Mouse (Mus musculus): Measurements from ENCODE around the gene Ly6c1. TPM values are rescaled to one million over a fixed set of nuclear protein-coding genes. Genes with fewer than 3 reads are reported as not detected.
"Not testable (repeated sequence)": the region's sequence is repeated elsewhere in the genome, so short reads cannot be mapped to it uniquely, and the experiment has no call there.

The Ly6c1 gene
- polyA plus RNA-seq (2015; fragmentation: Nextera tagmentation; extraction: Ambion mirVana): 82.2 and 103 TPM in 2 replicates

GRCm38 (mm10) chr15:75048642-75049261 is at the start of gene Ly6c1:
TSS of gene Ly6c1 (minus strand) at chr15:75048830.
- H3K36me3 ChIP-seq (ENCODE audit: insufficient read depth, low read length); H3K4me2 ChIP-seq (ENCODE audit: low read length); H3K27me3 ChIP-seq (ENCODE audit: insufficient read depth, low read length); H3K4me1 ChIP-seq (replicated peaks; ENCODE audit: insufficient read depth, low read length); H3K4me3 ChIP-seq (replicated peaks; ENCODE audit: low read depth, low read length); H3K27ac ChIP-seq; DNase-seq (ENCODE audit: low spot score); H3K9me3 ChIP-seq (replicated peaks; ENCODE audit: low read length); H3K9ac ChIP-seq (ENCODE audit: low read depth, low read length): not testable (repeated sequence)
- WGBS: 40% methylated on average over 1 of the region's 1 CpGs
- peak; percentile 59; the same call in 1 of the 2 replicates for ATAC-seq (replicated peaks; ENCODE audit: low FRiP score, low read depth)

DNA sequence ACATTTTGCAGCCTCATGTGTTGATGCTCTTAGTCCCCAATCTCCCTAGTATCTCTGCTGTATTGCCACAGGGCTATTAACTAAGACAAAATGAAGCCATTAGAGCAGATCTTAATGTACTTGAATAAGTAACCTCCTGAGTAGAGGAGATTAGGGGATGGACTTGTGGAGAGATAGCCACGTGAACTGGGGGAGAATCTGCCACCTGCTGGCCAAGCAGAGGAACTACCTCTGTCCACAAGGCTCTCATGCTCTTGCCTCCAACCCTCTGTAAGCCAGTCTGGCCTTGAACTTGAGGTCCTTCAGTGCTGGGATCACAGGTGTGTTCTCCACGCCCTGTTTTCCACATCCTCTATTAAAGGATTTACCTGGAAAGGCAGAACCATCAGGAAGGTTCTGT is 39.4 kb upstream of the Ly6c1 start:
- not testable (repeated sequence) for H3K27me3 ChIP-seq (ENCODE audit: insufficient read depth, low read length); H3K9me3 ChIP-seq (replicated peaks; ENCODE audit: low read length); H3K27ac ChIP-seq; H3K4me3 ChIP-seq (replicated peaks; ENCODE audit: low read depth, low read length); H3K9ac ChIP-seq (ENCODE audit: low read depth, low read length); ATAC-seq (replicated peaks; ENCODE audit: low FRiP score, low read depth); H3K4me2 ChIP-seq (ENCODE audit: low read length); H3K36me3 ChIP-seq (ENCODE audit: insufficient read depth, low read length); H3K4me1 ChIP-seq (replicated peaks; ENCODE audit: insufficient read depth, low read length)
- peak; percentile 44 for DNase-seq (ENCODE audit: low spot score)
- 7% methylated on average over 2 of the region's 2 CpGs for WGBS
- peak; percentile 66 for TF ChIP-seq CTCF (IDR thresholded peaks at IDR 0.05; ENCODE audit: low read depth)

DNA sequence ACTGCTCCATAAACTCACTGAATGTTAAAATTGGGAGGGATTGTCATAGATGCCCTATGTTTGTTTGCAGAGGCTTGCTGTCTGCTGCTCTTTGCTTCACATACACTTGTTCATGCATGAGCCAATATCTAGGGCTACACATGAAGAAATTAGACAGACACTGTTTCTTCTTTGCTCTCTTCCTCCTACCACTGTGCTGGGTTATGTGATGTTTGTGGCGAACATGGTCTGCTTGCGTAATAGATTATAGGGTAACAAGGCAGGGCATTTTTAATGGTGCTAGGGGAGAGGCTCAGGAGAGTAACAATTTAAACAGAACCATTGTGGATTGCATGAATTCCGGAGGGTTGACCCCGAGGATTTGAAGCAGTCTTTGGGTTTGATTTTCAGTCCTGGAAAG is 21.3 kb upstream of the Ly6c1 start:
- Histone ChIP-seq H3K4me3 (replicated peaks; ENCODE audit: low read depth, low read length) (no peak overlapping the region), H3K9ac (ENCODE audit: low read depth, low read length) (no peak overlapping the region), H3K4me2 (ENCODE audit: low read length) (no peak overlapping the region), H3K9me3 (replicated peaks; ENCODE audit: low read length) (no peaks in the 10 kb centered on the region), H3K27ac (no peak overlapping the region), H3K27me3 (ENCODE audit: insufficient read depth, low read length) (no peaks in the 10 kb centered on the region), H3K4me1 (replicated peaks; ENCODE audit: insufficient read depth, low read length) (no peaks in the 10 kb centered on the region), H3K36me3 (ENCODE audit: insufficient read depth, low read length) (no peaks in the 10 kb centered on the region)
- TF ChIP-seq CTCF (IDR thresholded peaks at IDR 0.05; ENCODE audit: low read depth): no peak
- DNase-seq (ENCODE audit: low spot score): no peak
- 80% methylated on average over 4 of the region's 4 CpGs for WGBS
- ATAC-seq (replicated peaks; ENCODE audit: low FRiP score, low read depth): no peak

DNA sequence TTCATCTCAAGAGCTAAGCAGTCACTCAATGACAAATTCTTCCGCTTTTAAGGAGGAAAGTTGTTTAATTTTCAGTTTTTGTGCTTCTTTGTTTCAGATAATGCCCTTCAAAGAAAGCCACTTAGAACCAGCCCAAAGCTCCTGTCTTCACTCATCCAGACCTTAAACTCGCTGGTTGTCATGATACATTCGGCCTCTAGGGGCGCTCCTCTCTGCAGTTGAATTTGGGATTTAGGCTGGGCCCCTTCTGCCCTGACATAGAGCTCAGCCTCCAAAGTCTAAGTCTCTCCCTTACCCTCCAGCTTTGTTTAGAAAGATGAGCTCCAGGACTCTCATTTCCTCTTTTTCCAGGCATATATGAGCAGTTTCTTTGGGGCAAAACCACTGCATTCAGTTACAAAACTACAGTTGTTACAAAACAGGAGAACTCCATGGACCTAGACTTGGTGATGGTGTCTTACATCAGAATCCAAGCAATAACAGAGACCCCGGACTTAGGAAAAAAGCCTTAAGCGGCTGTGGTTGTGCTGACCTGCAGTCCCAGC is 13.5 kb upstream of the Ly6c1 start:
- H3K9ac ChIP-seq (ENCODE audit: low read depth, low read length); H3K4me2 ChIP-seq (ENCODE audit: low read length); H3K4me1 ChIP-seq (replicated peaks; ENCODE audit: insufficient read depth, low read length); ATAC-seq (replicated peaks; ENCODE audit: low FRiP score, low read depth); H3K27ac ChIP-seq; H3K4me3 ChIP-seq (replicated peaks; ENCODE audit: low read depth, low read length); H3K9me3 ChIP-seq (replicated peaks; ENCODE audit: low read length); H3K36me3 ChIP-seq (ENCODE audit: insufficient read depth, low read length); H3K27me3 ChIP-seq (ENCODE audit: insufficient read depth, low read length): not testable (repeated sequence)
- TF ChIP-seq CTCF (IDR thresholded peaks at IDR 0.05; ENCODE audit: low read depth): peak; percentile 74
- peak; percentile 50 for DNase-seq (ENCODE audit: low spot score)
- WGBS: 39% methylated on average over 6 of the region's 6 CpGs

- TF ChIP-seq CTCF (IDR thresholded peaks at IDR 0.05; ENCODE audit: low read depth): peak; percentile 84
- Histone ChIP-seq H3K9me3 (replicated peaks; ENCODE audit: low read length) (no peaks in the 10 kb centered on the region), H3K4me2 (ENCODE audit: low read length) (no peak overlapping the region), H3K27me3 (ENCODE audit: insufficient read depth, low read length) (no peaks in the 10 kb centered on the region), H3K27ac (no peak overlapping the region), H3K4me1 (replicated peaks; ENCODE audit: insufficient read depth, low read length) (no peaks in the 10 kb centered on the region), H3K36me3 (ENCODE audit: insufficient read depth, low read length) (no peaks in the 10 kb centered on the region), H3K4me3 (replicated peaks; ENCODE audit: low read depth, low read length) (no peak overlapping the region), H3K9ac (ENCODE audit: low read depth, low read length) (no peak overlapping the region)
- peak; percentile 58 for DNase-seq (ENCODE audit: low spot score)
- no peak for ATAC-seq (replicated peaks; ENCODE audit: low FRiP score, low read depth)
Observed at GRCm38 (mm10) chr15:75060505-75060904, 11.9 kb upstream of the Ly6c1 start.

GRCm38 (mm10) chr15:75055985-75056384 is 7.4 kb upstream of the Ly6c1 start:
- DNase-seq (ENCODE audit: low spot score): no peak
- no peaks in the 10 kb centered on the region for H3K9me3 ChIP-seq (replicated peaks; ENCODE audit: low read length)

GRCm38 (mm10) chr15:75055425-75055824 is 6.8 kb upstream of the Ly6c1 start:
- WGBS: 44% methylated on average over 3 of the region's 3 CpGs
- H3K9ac ChIP-seq (ENCODE audit: low read depth, low read length); H3K27ac ChIP-seq; H3K4me3 ChIP-seq (replicated peaks; ENCODE audit: low read depth, low read length); H3K36me3 ChIP-seq (ENCODE audit: insufficient read depth, low read length); H3K4me1 ChIP-seq (replicated peaks; ENCODE audit: insufficient read depth, low read length); ATAC-seq (replicated peaks; ENCODE audit: low FRiP score, low read depth); H3K4me2 ChIP-seq (ENCODE audit: low read length); DNase-seq (ENCODE audit: low spot score); H3K27me3 ChIP-seq (ENCODE audit: insufficient read depth, low read length); H3K9me3 ChIP-seq (replicated peaks; ENCODE audit: low read length): not testable (repeated sequence)

More at GRCm38 (mm10) chr15:75055985-75056384, 7.4 kb upstream of the Ly6c1 start:
- WGBS: 79% methylated on average over 2 of the region's 2 CpGs
- H3K27me3 ChIP-seq (ENCODE audit: insufficient read depth, low read length): no peaks in the 10 kb centered on the region
- H3K4me3 ChIP-seq (replicated peaks; ENCODE audit: low read depth, low read length): no peak overlapping the region
- ATAC-seq (replicated peaks; ENCODE audit: low FRiP score, low read depth): no peak
- no peaks in the 10 kb centered on the region for H3K36me3 ChIP-seq (ENCODE audit: insufficient read depth, low read length)
- H3K4me2 ChIP-seq (ENCODE audit: low read length): no peak overlapping the region
- no peaks in the 10 kb centered on the region for H3K4me1 ChIP-seq (replicated peaks; ENCODE audit: insufficient read depth, low read length)
- TF ChIP-seq CTCF (IDR thresholded peaks at IDR 0.05; ENCODE audit: low read depth): no peak
- H3K9ac ChIP-seq (ENCODE audit: low read depth, low read length): no peak overlapping the region
- no peak overlapping the region for H3K27ac ChIP-seq

DNA sequence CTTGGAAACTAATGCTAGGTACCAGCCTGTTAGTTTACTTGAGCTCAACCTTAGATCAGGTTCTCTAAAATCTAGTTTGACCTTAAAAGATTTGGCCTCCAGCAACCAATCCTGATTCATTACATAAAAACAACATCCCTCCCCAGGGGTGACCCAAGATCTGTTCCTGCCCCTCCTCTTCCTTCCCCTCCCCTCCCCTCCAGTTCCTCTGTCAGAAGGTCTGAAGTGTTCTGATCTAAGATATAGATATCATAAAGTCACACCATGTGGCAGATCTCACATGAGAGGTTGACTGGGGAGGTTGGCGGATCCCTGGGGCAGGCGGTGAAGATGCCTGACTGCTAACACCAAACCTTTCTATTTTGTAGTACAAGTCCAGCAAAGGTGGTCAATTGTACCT is 3.8 kb upstream of the Ly6c1 start:
- not testable (repeated sequence) for ATAC-seq (replicated peaks; ENCODE audit: low FRiP score, low read depth); H3K36me3 ChIP-seq (ENCODE audit: insufficient read depth, low read length)

DNA sequence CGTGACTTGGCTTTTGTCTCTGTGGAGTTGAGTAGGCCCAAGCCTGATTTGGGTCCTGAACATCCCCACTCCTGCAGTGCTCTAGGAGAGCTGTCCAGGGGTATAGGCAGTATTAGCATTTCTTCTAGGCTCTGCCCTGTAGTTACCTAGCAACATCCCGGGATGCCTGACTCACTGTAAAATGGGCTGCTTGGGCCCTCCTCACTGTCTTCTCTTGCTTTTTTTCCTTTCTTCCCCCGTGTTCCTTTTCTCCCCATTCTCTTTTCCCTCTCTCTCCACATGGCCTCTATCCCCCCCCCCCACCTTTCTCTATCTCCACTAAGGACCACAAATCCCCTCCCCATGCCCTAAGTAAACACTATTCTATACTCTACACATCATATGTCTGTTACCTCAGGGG is 2.5 kb upstream of the Ly6c1 start:
- WGBS: 48% methylated on average over 2 of the region's 3 CpGs

More for the DNA sequence above, 3.8 kb upstream of the Ly6c1 start:
- H3K4me2 ChIP-seq (ENCODE audit: low read length); H3K9ac ChIP-seq (ENCODE audit: low read depth, low read length); H3K27ac ChIP-seq; H3K4me3 ChIP-seq (replicated peaks; ENCODE audit: low read depth, low read length); DNase-seq (ENCODE audit: low spot score); H3K27me3 ChIP-seq (ENCODE audit: insufficient read depth, low read length); H3K9me3 ChIP-seq (replicated peaks; ENCODE audit: low read length); H3K4me1 ChIP-seq (replicated peaks; ENCODE audit: insufficient read depth, low read length): not testable (repeated sequence)
- WGBS: 66% methylated on average over 2 of the region's 2 CpGs

More for the DNA sequence above, 2.5 kb upstream of the Ly6c1 start:
- H3K27me3 ChIP-seq (ENCODE audit: insufficient read depth, low read length); H3K4me1 ChIP-seq (replicated peaks; ENCODE audit: insufficient read depth, low read length); H3K4me2 ChIP-seq (ENCODE audit: low read length); H3K27ac ChIP-seq; ATAC-seq (replicated peaks; ENCODE audit: low FRiP score, low read depth); H3K36me3 ChIP-seq (ENCODE audit: insufficient read depth, low read length); H3K9me3 ChIP-seq (replicated peaks; ENCODE audit: low read length); H3K4me3 ChIP-seq (replicated peaks; ENCODE audit: low read depth, low read length); DNase-seq (ENCODE audit: low spot score); H3K9ac ChIP-seq (ENCODE audit: low read depth, low read length): not testable (repeated sequence)

Data from kidney, postnatal 0 days (tissue).